30 mouse cellular contexts compared by ENCODE assay signal in genomic region chr14:12554486-12554885, GRCm38 (mm10).
DNase-seq lines count a peak whose midpoint lies in the region; ATAC-seq and TF ChIP-seq lines count a peak whose summit lies in the region.
"Had no signal": no experiment of that assay in that cellular context is flagged by ENCODE, and none has a peak within 500 bp of the region (broad histone marks: within the 10 kb centered on the region; RNA-seq: fewer than 3 reads in every experiment).

No protein-coding gene starts in this region.

- no peaks in the 10 kb centered on the region for H3K36me3 ChIP-seq in neural tube, embryonic 13.5 days
- H3K36me3 ChIP-seq: embryonic facial prominence, embryonic 10.5 days; embryonic facial prominence, embryonic 13.5 days; forebrain, embryonic 12.5 days; forebrain, embryonic 15.5 days; G1E; heart, embryonic 12.5 days; heart, embryonic 15.5 days; hindbrain, embryonic 10.5 days; hindbrain, embryonic 13.5 days; intestine, embryonic 15.5 days had no signal

- no peak overlapping the region for H3K4me2 ChIP-seq in neural tube, embryonic 13.5 days
- H3K4me2 ChIP-seq: embryonic facial prominence, embryonic 13.5 days; forebrain, embryonic 12.5 days; forebrain, embryonic 15.5 days; heart, embryonic 12.5 days; heart, embryonic 15.5 days; hindbrain, embryonic 13.5 days; intestine, embryonic 15.5 days had no signal

- no peak for ATAC-seq in neural tube, embryonic 13.5 days (ENCODE audit: low read depth)
- ATAC-seq: forebrain, embryonic 15.5 days; hindbrain, embryonic 16.5 days; intestine, embryonic 15.5 days; Patski had no signal

- no peak for TF ChIP-seq CTCF in cerebellum, adult 2 months (IDR thresholded peaks at IDR 0.05; ENCODE audit: borderline replicate concordance, insufficient read depth, low read depth, low read length)

- no peaks in the 10 kb centered on the region for H3K9me3 ChIP-seq in neural tube, embryonic 13.5 days
- H3K9me3 ChIP-seq: embryonic facial prominence, embryonic 10.5 days; embryonic facial prominence, embryonic 13.5 days; forebrain, embryonic 12.5 days; forebrain, embryonic 15.5 days; G1E; heart, embryonic 12.5 days; heart, embryonic 15.5 days; hindbrain, embryonic 10.5 days; hindbrain, embryonic 13.5 days; intestine, embryonic 15.5 days had no signal

- peak; percentile 27 to 57 for DNase-seq in cerebellum, adult 2 months
- DNase-seq in cerebellum, adult 11-12 months: no peak
- peak; percentile 55 to 63 for DNase-seq in cerebellum, postnatal 25 days
- DNase-seq in cerebellum, adult 11 months: no peak
- DNase-seq in neural tube, embryonic 10.5 days (ENCODE audit: extremely low spot score, low spot score): no peak
- DNase-seq in right cerebral cortex, postnatal 4 days: no peak
- DNase-seq: adrenal gland, postnatal 10 days; adrenal gland, postnatal 36 days; B cell, adult 2 months; embryo, embryonic 11 days; gastrocnemius, postnatal 25 days; heart, adult 18-20 months; heart, postnatal 10 days; heart, postnatal 36 days; kidney, adult 11 months had no signal

- no peak for TF ChIP-seq POLR2A in cerebellum, adult 2 months (IDR thresholded peaks at IDR 0.05; ENCODE audit: borderline replicate concordance, insufficient read depth, low read length)

- H3K27ac ChIP-seq in cerebellum, adult 2 months (ENCODE audit: insufficient read depth, low read length): no peak overlapping the region
- H3K27ac ChIP-seq in neural tube, embryonic 13.5 days (replicated peaks): peak overlapping the region; percentile 25; the same call in 1 of the 2 replicates
- H3K27ac ChIP-seq: embryonic facial prominence, embryonic 10.5 days; embryonic facial prominence, embryonic 13.5 days; forebrain, embryonic 12.5 days; forebrain, embryonic 15.5 days; heart, embryonic 15.5 days; hindbrain, embryonic 10.5 days; hindbrain, embryonic 13.5 days; intestine, embryonic 15.5 days had no signal

- peaks cover 3% of the 10 kb centered on the region for H3K4me1 ChIP-seq in cerebellum, adult 2 months (ENCODE audit: control insufficient read depth, insufficient read depth, low read length)
- H3K4me1 ChIP-seq in neural tube, embryonic 13.5 days (replicated peaks): peaks cover 26% of the 10 kb centered on the region
- H3K4me1 ChIP-seq: embryonic facial prominence, embryonic 10.5 days; embryonic facial prominence, embryonic 13.5 days; heart, embryonic 12.5 days; heart, embryonic 15.5 days; hindbrain, embryonic 10.5 days; intestine, embryonic 15.5 days had no signal

- H3K27me3 ChIP-seq in cerebellum, adult 2 months (ENCODE audit: control insufficient read depth, insufficient read depth, low read length): no peaks in the 10 kb centered on the region
- no peaks in the 10 kb centered on the region for H3K27me3 ChIP-seq in neural tube, embryonic 13.5 days
- H3K27me3 ChIP-seq: CH12.LX; embryonic facial prominence, embryonic 13.5 days; forebrain, embryonic 12.5 days; forebrain, embryonic 15.5 days; heart, embryonic 12.5 days; heart, embryonic 15.5 days; hindbrain, embryonic 13.5 days; intestine, embryonic 15.5 days; Patski had no signal

- 58% methylated on average over 2 of the region's 2 CpGs for WGBS in cerebellum, adult 2 months
- WGBS in neural tube, embryonic 13.5 days: 78% methylated on average over 2 of the region's 2 CpGs

- H3K9ac ChIP-seq in neural tube, embryonic 13.5 days: no peak overlapping the region
- H3K9ac ChIP-seq: embryonic facial prominence, embryonic 13.5 days; forebrain, embryonic 12.5 days; forebrain, embryonic 15.5 days; heart, embryonic 12.5 days; heart, embryonic 15.5 days; hindbrain, embryonic 13.5 days; intestine, embryonic 15.5 days had no signal

- no peak overlapping the region for H3K4me3 ChIP-seq in cerebellum, adult 2 months (replicated peaks; ENCODE audit: insufficient read depth, low read depth, low read length)
- H3K4me3 ChIP-seq in neural tube, embryonic 13.5 days: no peak overlapping the region
- H3K4me3 ChIP-seq: embryonic facial prominence, embryonic 10.5 days; embryonic facial prominence, embryonic 13.5 days; erythroblast, embryonic 14.5 days; forebrain, embryonic 12.5 days; forebrain, embryonic 15.5 days; heart, embryonic 12.5 days; heart, embryonic 15.5 days; hindbrain, embryonic 10.5 days; hindbrain, embryonic 13.5 days; intestine, embryonic 15.5 days had no signal

Comparison
In these comparisons a context has a peak if more than half of its experiments do, and no peak if none do; other contexts are left out.
1. DNase-seq: peak in cerebellum, adult 2 months (2 of 2) and cerebellum, postnatal 25 days (2 of 2); none in cerebellum, adult 11-12 months (single experiment), cerebellum, adult 11 months (single experiment), neural tube, embryonic 10.5 days (single experiment) and right cerebral cortex, postnatal 4 days (single experiment).